Mouse (Mus musculus) forebrain, postnatal 0 days (tissue): ENCODE results near the gene Slc6a18. TPM values are rescaled to one million over a fixed set of nuclear protein-coding genes. Genes with fewer than 3 reads are reported as not detected.
"Not testable (repeated sequence)": the region's sequence is repeated elsewhere in the genome, so short reads cannot be mapped to it uniquely, and the experiment has no call there.

Experiments used
- ATAC-seq: fragments of 200-750 bp; cut with Nextera tagmentation; 2 replicates; pipeline ENCODE4 v1.8.0; 2017; ENCODE audit warnings: mild to moderate bottlenecking, moderate library complexity
- DNase-seq: peaks from one replicate; pipeline ENCODE4 v3.0.0-alpha.2; 2015
- H3K27ac ChIP-seq: fragments of 300-500 bp; sonication (generic); 2 replicates; pipeline ENCODE4 v1.5.1; 2014; ENCODE audit warnings: low read depth, mild to moderate bottlenecking, antibody characterized with exemption, low read length, moderate library complexity, mixed read lengths
- H3K27me3 ChIP-seq: fragments of 300-500 bp; sonication (generic); 2 replicates; pipeline ENCODE4 v1.6.1; 2014; ENCODE audit warnings: mild to moderate bottlenecking, low read length, mixed read lengths; ENCODE audit not compliant: insufficient read depth
- H3K36me3 ChIP-seq: fragments of 300-500 bp; sonication (generic); 2 replicates; pipeline ENCODE4 v1.6.1; 2014; ENCODE audit warnings: mild to moderate bottlenecking, moderate library complexity; ENCODE audit not compliant: insufficient read depth
- H3K4me1 ChIP-seq: fragments of 300-500 bp; sonication (generic); 2 replicates; pipeline ENCODE4 v1.6.1; 2014; ENCODE audit warnings: antibody characterized with exemption; ENCODE audit not compliant: insufficient read depth
- H3K4me2 ChIP-seq: fragments of 300-500 bp; sonication (generic); 2 replicates; pipeline ENCODE4 v1.6.1; 2014; ENCODE audit warnings: low read depth, mild to moderate bottlenecking, moderate library complexity
- H3K4me3 ChIP-seq: fragments of 300-500 bp; sonication (generic); 2 replicates; pipeline ENCODE4 v1.5.1; 2014; ENCODE audit warnings: low read depth, low read length, mixed read lengths
- H3K9ac ChIP-seq: fragments of 300-500 bp; sonication (generic); 2 replicates; pipeline ENCODE4 v1.6.1; 2014; ENCODE audit warnings: mild to moderate bottlenecking
- H3K9me3 ChIP-seq: fragments of 300-500 bp; sonication (generic); 2 replicates; pipeline ENCODE4 v1.6.1; 2016; ENCODE audit warnings: low read length
- CTCF ChIP-seq: sonication (generic); IDR thresholded peaks from 2 replicates; pipeline ENCODE4 v1.5.1; 2016; ENCODE audit warnings: antibody characterized with exemption, control low read depth, low read depth
- WGBS: fragments of 180-500 bp; shearing (Covaris S2); extraction: QIAGEN DNeasy Blood & Tissue Kit; methylation state at CpG from one replicate; pipeline ENCODE4 v1.1.7; 2014; 5-methylcytosine and 5-hydroxymethylcytosine counted together
- polyA plus RNA-seq: library from polyadenylated mRNA; unstranded; fragments of >200 nt; fragmentation: Nextera tagmentation; extraction: Ambion mirVana; gene quantifications from 2 replicates; pipeline ENCODE4 v1.2.1, GENCODE M21; 2015
- total RNA-seq: library from RNA; depleted of rRNA; stranded (reverse); fragments of >200 nt; gene quantifications from 2 replicates; pipeline ENCODE4 v1.2.3, GENCODE M21; 2014

Gene Slc6a18
- total and polyA plus RNA-seq, 2 experiments from 2014 or later = not detected

- WGBS = 70% methylated on average over 3 of the region's 3 CpGs
- Histone ChIP-seq H3K4me3 (no peak overlapping the region), H3K27me3 (no peaks in the 10 kb centered on the region), H3K4me2 (no peak overlapping the region), H3K36me3 (no peaks in the 10 kb centered on the region), H3K9me3 (no peaks in the 10 kb centered on the region), H3K4me1 (no peaks in the 10 kb centered on the region), H3K27ac (no peak overlapping the region), H3K9ac (no peak overlapping the region)
- no peak for ATAC-seq
- no peak for DNase-seq
- TF ChIP-seq CTCF = no peak
Measured at GRCm38 (mm10) chr13:73712228-73712627, 34.4 kb upstream of the Slc6a18 start.

DNA sequence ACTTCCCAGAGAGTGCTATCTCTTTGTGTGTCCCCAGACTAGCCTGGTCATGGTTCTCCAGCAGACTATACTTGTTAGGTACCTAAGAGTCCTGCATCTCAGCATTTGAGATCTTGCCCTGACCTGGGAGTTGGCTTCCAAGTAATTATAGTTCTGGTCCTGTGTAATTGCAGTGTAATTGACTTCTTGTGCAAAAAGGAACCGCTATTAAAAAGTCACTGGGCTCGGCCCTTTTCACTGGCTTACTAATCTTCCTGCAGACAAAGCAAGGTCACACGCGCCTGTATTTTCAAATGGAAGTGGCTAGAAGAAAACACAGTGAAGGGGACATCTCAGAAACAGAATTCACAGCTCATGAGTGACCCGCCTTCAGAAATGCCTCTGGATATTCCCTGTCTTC, 34.0 kb upstream of the Slc6a18 start:
- Histone ChIP-seq H3K9ac (no peak overlapping the region), H3K4me3 (no peak overlapping the region), H3K36me3 (no peaks in the 10 kb centered on the region), H3K27me3 (no peaks in the 10 kb centered on the region), H3K27ac (no peak overlapping the region), H3K4me1 (no peaks in the 10 kb centered on the region), H3K4me2 (no peak overlapping the region), H3K9me3 (no peaks in the 10 kb centered on the region)
- no peak for TF ChIP-seq CTCF
- WGBS = 80% methylated on average over 5 of the region's 5 CpGs
- DNase-seq = no peak
- ATAC-seq = no peak

DNA sequence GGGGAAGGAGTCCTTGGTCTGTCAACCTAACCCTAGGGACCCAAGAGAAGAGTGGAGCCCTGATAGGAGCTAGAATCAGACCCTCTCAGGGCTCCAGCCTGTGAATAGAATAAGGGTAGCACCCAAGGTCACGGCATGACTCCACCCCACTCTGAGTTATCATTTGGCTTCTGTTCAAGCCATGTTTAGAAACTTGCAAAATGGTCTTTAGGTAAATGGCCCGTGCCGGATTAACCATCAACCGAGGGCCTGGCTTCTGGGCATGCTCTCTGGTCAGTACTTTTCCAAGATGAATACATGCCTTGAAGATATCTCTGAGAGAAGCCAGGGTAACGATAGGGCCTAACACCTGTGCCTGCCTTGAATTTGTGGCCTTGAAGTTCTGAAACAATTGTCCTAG, 33.4 kb upstream of the Slc6a18 start:
- TF ChIP-seq CTCF = no peak
- no peaks in the 10 kb centered on the region for H3K4me1 ChIP-seq
- H3K4me3 ChIP-seq = no peak overlapping the region
- H3K27ac ChIP-seq = no peak overlapping the region
- WGBS = 95% methylated on average over 5 of the region's 5 CpGs
- H3K4me2 ChIP-seq = no peak overlapping the region
- H3K9me3 ChIP-seq = no peaks in the 10 kb centered on the region
- no peaks in the 10 kb centered on the region for H3K27me3 ChIP-seq
- DNase-seq = no peak
- no peak overlapping the region for H3K9ac ChIP-seq
- H3K36me3 ChIP-seq = no peaks in the 10 kb centered on the region
- no peak for ATAC-seq

DNA sequence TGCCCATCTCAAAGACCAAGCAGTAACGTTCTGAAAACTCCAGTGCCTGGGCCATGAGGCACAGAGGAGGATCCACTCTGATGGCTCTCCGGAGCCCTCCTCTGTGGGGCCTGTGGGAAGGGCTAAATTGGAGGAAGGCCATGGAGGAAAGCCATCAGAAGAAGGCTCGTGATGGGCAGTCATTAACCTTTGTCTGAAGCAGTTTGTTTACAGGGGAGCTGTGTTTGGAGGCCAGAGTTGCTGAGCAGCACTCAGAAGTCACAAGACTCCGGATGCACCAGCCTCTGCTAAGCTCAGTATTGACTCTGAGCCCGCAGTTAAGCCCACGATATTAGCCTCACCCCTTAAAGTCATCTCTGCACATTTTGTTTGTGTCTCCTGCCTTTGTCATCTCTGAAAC, 31.7 kb upstream of the Slc6a18 start:
- peak; percentile 20; the same call in 1 of the 2 replicates for ATAC-seq
- no peak overlapping the region for H3K4me2 ChIP-seq
- H3K4me1 ChIP-seq = no peaks in the 10 kb centered on the region
- DNase-seq = no peak
- no peak overlapping the region for H3K27ac ChIP-seq
- H3K9me3 ChIP-seq = no peaks in the 10 kb centered on the region
- no peak overlapping the region for H3K9ac ChIP-seq
- H3K36me3 ChIP-seq = no peaks in the 10 kb centered on the region
- H3K27me3 ChIP-seq = no peaks in the 10 kb centered on the region
- 70% methylated on average over 6 of the region's 6 CpGs for WGBS
- H3K4me3 ChIP-seq = no peak overlapping the region
- no peak for TF ChIP-seq CTCF

DNA sequence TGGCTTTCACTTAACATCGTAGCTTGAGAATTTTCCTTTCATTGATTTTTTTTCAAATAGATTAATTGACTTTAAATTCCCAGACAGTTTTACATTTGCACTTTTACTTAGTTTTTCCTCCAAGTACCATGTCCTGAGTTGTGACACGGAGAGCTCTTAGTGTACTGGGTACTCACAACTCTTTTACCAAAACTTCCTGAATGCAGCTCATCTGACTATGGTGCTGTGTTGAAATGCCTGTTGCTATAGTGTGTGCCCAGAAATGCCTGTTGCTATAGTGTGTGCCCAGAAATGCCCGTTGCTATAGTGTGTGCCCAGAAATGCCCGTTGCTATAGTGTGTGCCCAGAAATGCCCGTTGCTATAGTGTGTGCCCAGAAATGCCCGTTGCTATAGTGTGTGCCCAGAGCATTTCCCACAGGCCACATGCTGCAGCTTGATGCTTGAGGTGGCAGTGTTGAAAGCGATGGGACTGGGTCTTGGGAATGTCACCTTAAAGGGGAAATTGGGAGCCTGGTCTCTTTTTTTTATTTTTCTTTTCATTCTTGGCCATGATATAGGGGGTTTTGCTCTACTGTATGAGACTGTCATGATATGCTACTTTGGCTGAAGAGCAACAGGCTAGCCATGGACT, 27.0 kb upstream of the Slc6a18 start, which contains the start of gene Slc6a19:
TSS of gene Slc6a19 (minus strand) at position 172 of the 632 bp plus-strand sequence.
- Histone ChIP-seq H3K4me1 (no peaks in the 10 kb centered on the region), H3K9me3 (no peaks in the 10 kb centered on the region), H3K9ac (no peak within 1 kb of the TSS), H3K36me3 (no peaks in the 10 kb centered on the region), H3K4me3 (no peak within 1 kb of the TSS), H3K4me2 (no peak within 1 kb of the TSS), H3K27ac (no peak within 1 kb of the TSS), H3K27me3 (no peaks in the 10 kb centered on the region)
- no peak for TF ChIP-seq CTCF
- 54% methylated on average over 7 of the region's 7 CpGs for whole genome bisulfite sequencing
- no peak for DNase-seq
- ATAC-seq = no peak

DNA sequence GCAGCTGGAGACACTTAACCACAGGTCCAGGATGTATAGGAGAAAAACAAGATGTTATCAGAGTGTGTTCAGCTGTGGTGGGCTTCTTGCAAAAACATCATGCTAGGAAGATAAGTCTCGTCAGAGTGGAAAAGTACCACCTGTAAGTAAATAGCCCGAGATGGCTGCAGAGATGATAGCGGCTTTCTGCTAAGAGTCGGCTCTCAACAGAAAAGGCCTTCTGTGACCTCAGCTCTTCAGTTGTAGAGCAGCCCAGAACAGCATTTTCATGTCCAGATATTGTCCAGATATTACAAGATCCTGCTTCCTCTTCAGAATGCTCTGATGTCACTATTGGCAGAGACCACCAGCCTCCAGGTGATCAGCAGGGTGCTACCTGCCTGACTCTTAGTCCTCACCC, 25.7 kb upstream of the Slc6a18 start:
- H3K4me3 ChIP-seq, H3K27me3 ChIP-seq, H3K36me3 ChIP-seq, H3K4me1 ChIP-seq, H3K9ac ChIP-seq, H3K4me2 ChIP-seq, DNase-seq, H3K27ac ChIP-seq, H3K9me3 ChIP-seq, ATAC-seq: not testable (repeated sequence)
- WGBS = 94% methylated on average over 4 of the region's 4 CpGs

GRCm38 (mm10) chr13:73702776-73703175, 25.0 kb upstream of the Slc6a18 start:
- no peaks in the 10 kb centered on the region for H3K27me3 ChIP-seq
- H3K27ac ChIP-seq = no peak overlapping the region
- TF ChIP-seq CTCF = no peak
- H3K36me3 ChIP-seq = no peaks in the 10 kb centered on the region
- no peak overlapping the region for H3K4me2 ChIP-seq
- H3K4me1 ChIP-seq = no peaks in the 10 kb centered on the region
- no peaks in the 10 kb centered on the region for H3K9me3 ChIP-seq
- DNase-seq = no peak
- WGBS = 83% methylated on average over 4 of the region's 4 CpGs
- no peak overlapping the region for H3K9ac ChIP-seq
- no peak for ATAC-seq
- H3K4me3 ChIP-seq = no peak overlapping the region
